Mouse (Mus musculus) ovary, postnatal 14 days (tissue): ENCODE measurements at regions not wholly inside any gene's neighbourhood (a gene's known extent, or its start where the extent isn't known, plus 50 kb on each side); places are given as distances from the start of the nearest gene placed in this dataset.

Experiments used
- DNase-seq: peaks from one replicate; pipeline ENCODE4 v3.0.0; 2022; ENCODE audit warnings: low spot score

- DNase-seq, result no peak
These were observed 68.5 kb upstream of the H2afz start for GRCm38 (mm10) chr3:137795754-137796315.

- DNase-seq, result no peak
These were observed 65.5 kb upstream of the H2afz start for GRCm38 (mm10) chr3:137798769-137799168.

DNA sequence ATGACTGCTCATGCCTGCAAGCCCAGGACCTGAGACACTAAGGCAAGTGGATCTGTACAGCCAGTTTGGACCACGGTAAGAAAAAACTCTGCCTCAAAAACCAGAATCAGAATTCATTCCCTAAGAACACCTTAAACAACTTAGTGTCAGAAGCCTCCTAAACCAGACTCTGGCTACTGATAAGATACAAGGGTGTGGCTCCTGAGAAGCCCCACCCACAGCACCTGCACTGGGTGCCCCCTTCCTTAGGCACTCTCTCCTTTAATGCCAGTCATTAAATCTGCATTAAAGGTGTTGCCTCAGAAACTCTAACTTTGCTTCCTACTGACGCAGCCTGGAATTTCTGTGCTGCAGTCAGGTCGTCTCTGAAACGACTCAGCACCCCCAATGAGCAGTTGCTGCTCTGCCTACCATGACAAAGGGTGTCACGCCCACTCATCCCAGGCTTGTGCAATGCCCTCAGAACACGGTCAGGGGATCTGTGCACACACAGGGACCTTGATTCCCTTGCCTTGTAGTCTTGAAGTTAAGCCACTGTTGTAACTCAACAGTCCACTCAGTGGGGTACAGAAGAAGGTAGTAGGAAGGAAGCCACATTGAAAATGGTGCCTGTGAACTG, 62.8 kb upstream of the H2afz start:
- DNase-seq, result no peak

GRCm38 (mm10) chr3:137807423-137807822, 56.9 kb upstream of the H2afz start:
- DNase-seq, result no peak

DNA sequence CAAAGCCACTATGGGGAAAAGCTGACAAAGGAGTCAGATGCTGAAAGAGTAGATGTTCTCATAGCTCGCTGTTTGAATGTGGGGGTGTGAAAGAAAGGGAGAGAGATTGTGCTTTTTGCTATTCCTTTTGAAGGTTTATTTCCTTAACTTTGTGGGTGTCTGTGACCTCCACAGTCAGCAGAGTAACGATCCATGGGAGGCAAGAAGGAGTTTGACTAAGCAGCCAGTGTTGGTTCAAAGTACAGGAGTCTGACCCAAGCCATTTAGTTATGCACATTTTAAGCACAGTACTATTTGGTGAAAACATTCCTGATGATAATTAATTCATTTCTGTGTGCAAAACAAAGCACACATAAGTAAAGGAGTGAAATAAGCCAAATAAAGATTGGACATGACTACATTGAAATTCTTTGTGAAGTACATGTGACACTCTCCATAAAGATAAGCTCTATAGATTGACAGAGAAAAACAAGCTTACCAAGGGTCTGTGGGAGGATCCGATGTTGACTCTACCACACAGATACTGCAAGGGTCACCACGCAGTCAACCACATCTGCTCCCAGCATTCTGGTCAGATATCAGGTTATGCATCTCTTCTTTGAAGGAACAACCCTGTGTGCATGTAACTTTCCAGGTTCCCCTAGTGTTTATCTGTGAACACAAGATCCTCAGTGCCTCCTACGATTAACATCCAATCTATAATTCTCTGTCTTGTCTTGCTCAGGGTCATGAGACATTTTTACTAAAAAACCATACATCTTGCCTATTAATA, 56.2 kb upstream of the H2afz start:
- no peak for DNase-seq

DNA sequence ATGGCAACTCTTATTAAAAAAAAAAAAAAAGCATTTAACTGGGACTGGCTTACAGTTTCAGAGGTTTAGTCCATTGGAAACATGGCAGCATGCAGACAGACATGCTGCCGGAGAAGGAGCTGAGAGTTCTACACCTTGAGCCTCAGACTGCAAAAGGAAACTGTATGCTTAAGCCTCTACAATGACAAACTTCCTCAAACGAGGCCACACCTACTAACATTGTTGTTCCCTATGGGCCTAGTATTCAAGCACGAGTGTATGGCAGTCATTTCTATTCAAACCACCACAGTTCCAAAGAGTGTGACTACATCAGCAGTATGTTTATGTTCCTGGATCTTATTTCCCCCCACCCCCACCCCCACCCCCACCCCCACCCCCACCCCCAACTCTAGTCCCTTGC, 54.2 kb upstream of the H2afz start:
- DNase-seq, result no peak
